Mouse (Mus musculus) midbrain, postnatal 0 days (tissue): ENCODE results near the gene Mnd1. TPM values are rescaled to one million over a fixed set of nuclear protein-coding genes. Genes with fewer than 3 reads are reported as not detected.

ENCODE experiments used
- ATAC-seq: fragments of 200-750 bp; cut with Nextera tagmentation; 2 replicates; pipeline ENCODE4 v1.8.0; 2017; ENCODE audit warnings: moderate number of reproducible peaks, mild to moderate bottlenecking, moderate TSS enrichment, moderate library complexity; ENCODE audit not compliant: low FRiP score
- DNase-seq: peaks from one replicate; pipeline ENCODE4 v3.0.0-alpha.2; 2015; ENCODE audit warnings: low spot score
- H3K27ac ChIP-seq: fragments of 300-500 bp; sonication (generic); 2 replicates; pipeline ENCODE4 v1.5.1; 2014; ENCODE audit warnings: low read depth, mild to moderate bottlenecking, low read length, mixed read lengths
- H3K27me3 ChIP-seq: fragments of 300-500 bp; sonication (generic); 2 replicates; pipeline ENCODE4 v1.6.1; 2014; ENCODE audit warnings: low read length, control low read depth, mixed read lengths; ENCODE audit not compliant: insufficient read depth
- H3K36me3 ChIP-seq: fragments of 300-500 bp; sonication (generic); 2 replicates; pipeline ENCODE4 v1.6.1; 2014; ENCODE audit warnings: low read length, control low read depth, mixed read lengths; ENCODE audit not compliant: insufficient read depth
- H3K4me1 ChIP-seq: fragments of 300-500 bp; sonication (generic); 2 replicates; pipeline ENCODE4 v1.6.1; 2014; ENCODE audit warnings: mild to moderate bottlenecking, control low read depth, antibody characterized with exemption, low read length, mixed read lengths; ENCODE audit not compliant: insufficient read depth
- H3K4me2 ChIP-seq: fragments of 300-500 bp; sonication (generic); 2 replicates; pipeline ENCODE4 v1.6.1; 2014; ENCODE audit warnings: low read depth, mild to moderate bottlenecking, low read length, mixed read lengths; ENCODE audit not compliant: poor library complexity, severe bottlenecking
- H3K4me3 ChIP-seq: fragments of 300-500 bp; sonication (generic); 2 replicates; pipeline ENCODE4 v1.5.1; 2014; ENCODE audit warnings: low read depth, mild to moderate bottlenecking, low read length, moderate library complexity
- H3K9ac ChIP-seq: fragments of 300-500 bp; sonication (generic); replicated peaks from 2 replicates; pipeline ENCODE4 v1.6.1; 2014; ENCODE audit warnings: mild to moderate bottlenecking, low read length, moderate library complexity, mixed read lengths; ENCODE audit not compliant: poor library complexity, severe bottlenecking
- H3K9me3 ChIP-seq: fragments of 300-500 bp; sonication (generic); 2 replicates; pipeline ENCODE4 v1.6.1; 2016; ENCODE audit warnings: low read length, control low read depth
- CTCF ChIP-seq: IDR thresholded peaks from 2 replicates; pipeline ENCODE4 v1.5.1; 2016; ENCODE audit warnings: antibody characterized with exemption, mild to moderate bottlenecking
- WGBS: fragments of 180-500 bp; shearing (Covaris S2); extraction: QIAGEN DNeasy Blood & Tissue Kit; methylation state at CpG from one replicate; pipeline ENCODE4 v1.1.7; 2014; 5-methylcytosine and 5-hydroxymethylcytosine counted together
- polyA plus RNA-seq: library from polyadenylated mRNA; unstranded; fragments of >200 nt; fragmentation: Nextera tagmentation; extraction: Ambion mirVana; gene quantifications from 2 replicates; pipeline ENCODE4 v1.2.1, GENCODE M21; 2015
- total RNA-seq: library from RNA; depleted of rRNA; stranded (reverse); fragments of >200 nt; gene quantifications from 2 replicates; pipeline ENCODE4 v1.2.3, GENCODE M21; 2014

Mnd1 gene
- total and polyA plus RNA-seq, 2 experiments from 2014 or later: 1.9 to 2.5 TPM

DNA sequence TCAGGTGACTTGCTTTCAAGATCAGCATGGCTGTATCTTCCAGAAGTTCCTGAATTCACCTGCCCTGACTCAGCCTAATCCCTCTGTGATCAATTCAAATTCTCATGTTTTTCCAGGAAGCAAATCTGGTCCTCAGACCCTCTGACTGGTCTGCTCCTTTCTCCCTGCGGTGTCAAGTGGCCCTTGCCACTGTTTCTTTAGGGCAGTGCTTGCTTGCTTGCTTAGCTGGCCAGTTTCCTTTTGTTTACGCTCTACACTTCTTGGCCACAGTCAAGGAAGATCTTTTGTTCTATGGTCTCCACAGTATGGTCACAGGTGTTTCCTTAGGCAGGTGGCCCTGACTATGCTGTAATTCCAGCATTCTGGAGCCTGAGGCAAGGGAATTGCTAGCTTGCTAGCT, 52.0 kb downstream of the Mnd1 start:
- no peaks in the 10 kb centered on the region for H3K4me1 ChIP-seq
- no peaks in the 10 kb centered on the region for H3K36me3 ChIP-seq
- H3K9me3 ChIP-seq: no peaks in the 10 kb centered on the region
- WGBS: 85% methylated on average over 2 of the region's 2 CpGs
- no peak overlapping the region for H3K4me3 ChIP-seq
- no peak overlapping the region for H3K27ac ChIP-seq
- ATAC-seq (no peak), DNase-seq (no peak)
- no peaks in the 10 kb centered on the region for H3K27me3 ChIP-seq
- TF ChIP-seq CTCF: no peak
- no peak overlapping the region for H3K4me2 ChIP-seq
- no peak overlapping the region for H3K9ac ChIP-seq

DNA sequence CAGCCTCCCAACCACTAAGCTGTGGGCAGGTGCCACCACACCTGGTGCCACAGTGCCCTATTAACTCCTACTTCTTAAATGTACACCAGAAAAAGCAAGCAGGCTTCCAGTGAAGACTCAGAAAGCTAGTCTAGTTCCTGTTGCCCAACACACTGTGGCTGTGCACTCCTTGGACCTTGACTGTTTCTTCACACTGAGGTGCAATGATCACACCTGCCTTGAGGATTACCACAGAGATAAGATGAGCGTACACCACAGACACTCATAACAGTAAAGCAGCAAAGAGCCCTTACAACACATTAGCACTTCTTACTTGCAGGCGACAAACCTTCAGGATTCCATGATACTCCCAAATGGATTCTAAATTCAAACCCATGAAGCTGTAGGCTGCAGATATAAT, 62.7 kb downstream of the Mnd1 start:
- no peaks in the 10 kb centered on the region for H3K36me3 ChIP-seq
- DNase-seq (no peak), ATAC-seq (no peak)
- no peak overlapping the region for H3K9ac ChIP-seq
- WGBS: 90% methylated on average over 2 of the region's 2 CpGs
- TF ChIP-seq CTCF: no peak
- H3K9me3 ChIP-seq: no peaks in the 10 kb centered on the region
- H3K4me2 ChIP-seq: no peak overlapping the region
- H3K4me1 ChIP-seq: no peaks in the 10 kb centered on the region
- no peak overlapping the region for H3K4me3 ChIP-seq
- no peak overlapping the region for H3K27ac ChIP-seq
- H3K27me3 ChIP-seq: no peaks in the 10 kb centered on the region

DNA sequence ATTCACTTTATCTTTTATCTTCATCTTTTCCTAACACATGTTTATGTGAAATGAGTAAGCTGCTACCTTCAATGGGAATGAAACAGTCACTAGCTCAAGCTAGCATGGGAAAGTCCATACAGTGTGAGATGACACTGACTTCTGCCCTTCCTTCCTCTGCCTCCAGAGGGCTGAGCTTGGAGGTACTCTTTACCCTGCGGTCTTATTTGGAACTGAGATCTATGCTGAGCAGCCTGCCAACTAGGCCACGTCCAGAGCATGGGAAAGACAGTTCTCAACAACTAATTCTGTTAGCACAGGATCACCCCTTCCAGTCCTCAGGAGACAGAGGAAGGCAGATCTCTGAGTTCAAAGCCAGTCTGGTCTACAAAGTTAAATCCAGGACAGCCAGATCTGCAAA, 64.6 kb downstream of the Mnd1 start:
- TF ChIP-seq CTCF: peak; percentile 15; the same call in 1 of the 2 replicates
- Histone ChIP-seq H3K9ac (no peak overlapping the region), H3K4me3 (no peak overlapping the region), H3K27ac (no peak overlapping the region), H3K27me3 (no peaks in the 10 kb centered on the region), H3K4me2 (no peak overlapping the region), H3K36me3 (no peaks in the 10 kb centered on the region), H3K9me3 (no peaks in the 10 kb centered on the region), H3K4me1 (no peaks in the 10 kb centered on the region)
- no peak for ATAC-seq
- 37% methylated on average over 2 of the region's 2 CpGs for WGBS
- no peak for DNase-seq

DNA sequence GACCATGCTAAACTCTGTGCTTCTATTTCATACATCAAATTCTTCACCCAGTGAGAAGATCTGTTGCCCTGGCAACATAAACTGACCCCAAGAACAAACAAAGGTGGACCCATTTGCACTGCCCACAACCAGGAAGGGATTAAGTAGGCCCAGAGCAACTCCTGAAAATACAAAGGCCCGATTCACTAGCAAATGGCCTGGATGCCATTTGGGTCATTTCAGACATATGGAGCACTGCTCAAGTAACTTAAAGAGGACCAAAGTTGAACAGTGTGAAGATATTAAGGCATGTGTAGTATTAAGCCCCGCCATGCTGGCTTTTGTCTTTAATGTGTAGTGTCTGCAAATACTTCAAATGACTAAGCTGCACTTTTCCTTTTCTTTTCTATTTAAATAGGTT, 68.7 kb downstream of the Mnd1 start:
- ATAC-seq (no peak), DNase-seq (no peak)
- WGBS: 52% methylated on average over 2 of the region's 2 CpGs
- H3K9ac ChIP-seq: no peak overlapping the region
- no peaks in the 10 kb centered on the region for H3K27me3 ChIP-seq
- TF ChIP-seq CTCF: no peak
- H3K4me1 ChIP-seq: no peaks in the 10 kb centered on the region
- H3K27ac ChIP-seq: no peak overlapping the region
- H3K4me2 ChIP-seq: no peak overlapping the region
- H3K4me3 ChIP-seq: no peak overlapping the region
- no peaks in the 10 kb centered on the region for H3K36me3 ChIP-seq
- H3K9me3 ChIP-seq: no peaks in the 10 kb centered on the region

DNA sequence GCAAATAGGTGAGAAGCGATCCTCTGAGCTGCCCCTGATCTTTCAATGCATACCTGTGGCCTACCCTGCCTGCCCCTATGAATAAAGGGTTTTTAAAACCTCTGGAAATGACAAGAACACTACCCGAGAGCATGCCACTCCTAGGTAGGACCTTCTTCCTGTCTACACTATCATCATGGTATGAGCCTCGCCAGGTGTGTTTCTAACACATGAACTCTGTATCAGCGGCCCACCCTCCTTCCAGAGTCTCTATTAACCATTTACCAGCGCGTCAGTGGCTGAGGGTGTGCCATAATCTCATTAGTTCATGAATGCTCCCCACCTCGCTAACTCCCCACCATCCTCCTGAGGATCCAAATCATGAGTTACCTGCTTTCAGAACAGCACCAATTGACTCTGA, 69.2 kb downstream of the Mnd1 start:
- Histone ChIP-seq H3K27ac (no peak overlapping the region), H3K9me3 (no peaks in the 10 kb centered on the region), H3K27me3 (no peaks in the 10 kb centered on the region), H3K4me3 (no peak overlapping the region), H3K4me2 (no peak overlapping the region), H3K36me3 (no peaks in the 10 kb centered on the region), H3K4me1 (no peaks in the 10 kb centered on the region), H3K9ac (no peak overlapping the region)
- TF ChIP-seq CTCF: no peak
- ATAC-seq (no peak), DNase-seq (no peak)
- WGBS: 85% methylated on average over 7 of the region's 7 CpGs

DNA sequence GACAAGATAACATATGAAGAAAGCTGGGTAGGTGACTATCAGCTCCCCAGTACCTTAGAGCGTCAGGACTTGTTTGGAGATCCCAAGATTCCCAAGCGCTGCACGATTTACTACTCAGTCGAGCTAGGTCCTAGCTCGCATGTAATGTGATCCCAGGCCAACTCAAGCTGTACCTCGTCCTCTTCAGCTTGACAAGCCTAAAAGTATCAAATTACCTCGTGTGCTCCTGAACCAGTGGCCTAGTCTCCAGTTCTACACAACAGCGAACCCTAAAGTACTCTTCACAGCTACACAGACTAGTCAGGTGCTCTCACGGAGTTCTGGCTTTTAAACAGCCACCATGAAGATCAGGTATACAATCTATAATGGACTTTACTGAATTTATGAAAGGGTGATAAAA, 70.2 kb downstream of the Mnd1 start:
- H3K4me1 ChIP-seq: no peaks in the 10 kb centered on the region
- H3K27ac ChIP-seq: no peak overlapping the region
- no peak overlapping the region for H3K4me3 ChIP-seq
- TF ChIP-seq CTCF: no peak
- 68% methylated on average over 9 of the region's 9 CpGs for WGBS
- no peaks in the 10 kb centered on the region for H3K36me3 ChIP-seq
- H3K4me2 ChIP-seq: no peak overlapping the region
- H3K9ac ChIP-seq: no peak overlapping the region
- H3K27me3 ChIP-seq: no peaks in the 10 kb centered on the region
- H3K9me3 ChIP-seq: no peaks in the 10 kb centered on the region
- no peak for ATAC-seq
- DNase-seq: no peak
